Mouse (Mus musculus): ENCODE data around the gene Abracl.

The Abracl gene

GRCm38 (mm10) chr10:18022312-18022711 is 776 bp downstream of the Abracl start:
- in situ Hi-C loops (cut with MboI, MseI), result no loop called here

- in situ Hi-C loops (cut with MboI, MseI), result no loop called here
Measured at GRCm38 (mm10) chr10:18021576-18022311, 1.3 kb downstream of the Abracl start.

- in situ Hi-C loops (cut with MboI, MseI), result no loop called here
Measured at GRCm38 (mm10) chr10:18020846-18021245, 2.2 kb downstream of the Abracl start.

- in situ Hi-C loops (cut with MboI, MseI), result no loop called here
Measured at GRCm38 (mm10) chr10:18020443-18020842, 2.6 kb downstream of the Abracl start.

GRCm38 (mm10) chr10:18011761-18012160 is 11.3 kb downstream of the Abracl start:
- in situ Hi-C loops (cut with MboI, MseI), result no loop called here

GRCm38 (mm10) chr10:18009744-18010143 is 13.3 kb downstream of the Abracl start:
- in situ Hi-C loops (cut with MboI, MseI), result no loop called here

- in situ Hi-C loops (cut with MboI, MseI), result no loop called here
Measured at GRCm38 (mm10) chr10:18008118-18008517, 15.0 kb downstream of the Abracl start.

- in situ Hi-C loops (cut with MboI, MseI), result no loop called here
Measured at GRCm38 (mm10) chr10:18007243-18007642, 15.8 kb downstream of the Abracl start.

GRCm38 (mm10) chr10:18006756-18007155 is 16.3 kb downstream of the Abracl start:
- in situ Hi-C loops (cut with MboI, MseI), result no loop called here

GRCm38 (mm10) chr10:18005136-18005955 is 17.7 kb downstream of the Abracl start:
- in situ Hi-C loops (cut with MboI, MseI), result no loop called here

- in situ Hi-C loops (cut with MboI, MseI), result no loop called here
Measured at GRCm38 (mm10) chr10:18003966-18004637, 19.0 kb downstream of the Abracl start.

GRCm38 (mm10) chr10:17990576-17990975 is 32.5 kb downstream of the Abracl start:
- in situ Hi-C loops (cut with MboI, MseI), result no loop called here

- in situ Hi-C loops (cut with MboI, MseI), result no loop called here
Measured at GRCm38 (mm10) chr10:17989136-17989535, 34.0 kb downstream of the Abracl start.

GRCm38 (mm10) chr10:17987823-17988423 is 35.2 kb downstream of the Abracl start:
- in situ Hi-C loops (cut with MboI, MseI), result no loop called here

- in situ Hi-C loops (cut with MboI, MseI), result no loop called here
Measured at GRCm38 (mm10) chr10:17983313-17983712, 39.8 kb downstream of the Abracl start.

- in situ Hi-C loops (cut with MboI, MseI), result loop anchor here (5.0 kb wide), 1 partner anchor 51 kb away; no protein-coding TSS in a partner anchor
Measured at GRCm38 (mm10) chr10:17966090-17966489, 57.0 kb downstream of the Abracl start.

All from T-helper 1 cell (primary cell).